Mouse (Mus musculus) CD4-positive helper T cell, adult 2 months (primary cell): Measurements from ENCODE around the gene Cldn10.
A peak's percentile ranks its signal among the peaks of the same experiment; 100 is the strongest.

Experiments
- DNase-seq: peaks from one replicate; pipeline ENCODE4 v3.0.0-alpha.2; 2012; ENCODE audit warnings: low read depth, missing footprints, low spot score

Cldn10 gene

DNA sequence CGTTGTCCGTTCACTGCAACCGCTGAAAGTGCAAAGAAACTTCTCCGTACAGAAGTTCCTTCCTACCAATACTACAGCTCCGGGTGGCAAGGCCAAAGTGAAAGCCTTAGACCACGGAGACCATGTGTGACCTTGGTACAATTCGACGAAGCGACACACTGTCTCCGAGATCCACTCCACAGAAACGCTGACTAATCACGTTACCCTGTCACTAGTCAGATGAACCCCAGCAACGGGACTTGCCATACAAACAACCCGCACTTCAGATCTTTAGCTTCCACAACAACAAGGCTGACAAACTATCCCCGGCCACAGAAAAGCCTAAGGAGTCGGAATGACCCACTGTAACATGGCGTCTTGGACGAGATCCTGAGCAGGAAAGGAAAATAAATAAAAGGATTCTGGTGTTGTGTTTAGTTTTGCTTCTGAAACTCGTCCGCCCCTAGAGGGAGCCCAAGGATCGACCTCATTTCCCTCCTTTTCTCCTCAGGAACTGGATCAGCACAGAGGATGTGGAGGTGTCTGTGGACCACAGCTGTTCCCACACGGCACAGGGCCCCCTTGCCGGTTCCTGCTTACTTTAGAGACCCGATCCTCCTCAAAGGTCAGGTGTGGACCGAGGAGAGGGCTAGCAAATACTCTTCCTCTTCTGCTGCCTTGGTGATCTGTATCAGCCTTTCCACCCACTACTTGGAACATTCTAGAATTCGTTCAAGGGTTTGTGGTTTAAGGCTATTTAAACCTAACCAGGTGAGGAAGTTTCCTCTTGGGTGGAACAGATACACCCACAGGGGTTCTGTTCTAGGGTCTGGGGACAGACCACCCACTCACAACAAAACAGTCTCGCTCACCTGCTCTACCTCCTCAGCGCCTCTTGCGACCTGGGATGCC, 122.9 kb downstream of the Cldn10 start:
- peak; percentile 73 for DNase-seq

DNA sequence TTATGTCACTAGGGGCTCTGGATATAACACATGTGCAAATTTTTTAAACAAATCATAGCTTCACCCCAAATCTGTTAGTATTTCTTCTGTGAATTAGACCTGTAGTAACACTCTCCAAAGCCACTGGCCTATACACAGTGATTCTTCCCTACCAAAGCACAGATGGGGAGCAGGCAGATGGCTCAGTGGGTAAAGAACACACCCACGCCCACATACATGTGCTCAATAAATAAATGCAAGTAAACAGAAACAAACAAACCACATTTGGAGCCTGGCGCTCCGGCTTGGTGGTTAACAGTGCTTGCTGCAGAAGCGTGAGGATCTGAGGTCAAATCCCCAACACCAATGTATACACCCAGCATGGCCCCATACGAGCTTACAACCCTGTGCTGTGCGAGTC, 123.8 kb downstream of the Cldn10 start:
- no peak for DNase-seq

DNA sequence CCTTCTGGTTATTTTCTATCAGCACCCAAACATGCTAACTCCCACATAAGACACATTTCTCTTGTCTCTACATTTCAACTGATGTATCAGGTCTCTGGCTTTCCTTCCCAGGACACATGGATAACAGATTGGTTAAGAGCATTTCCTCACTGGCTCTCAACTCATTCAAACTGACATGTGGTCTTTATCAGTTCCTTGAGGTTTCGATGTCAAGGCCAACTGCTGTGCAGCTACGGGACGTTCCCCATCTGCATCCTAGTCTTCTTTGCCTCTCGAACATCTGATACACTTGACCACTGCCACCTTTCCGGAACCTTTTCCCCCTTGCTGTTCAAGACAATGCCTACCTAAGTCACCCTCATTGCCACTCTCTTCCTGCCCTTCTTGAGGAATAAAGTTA, 125.9 kb downstream of the Cldn10 start:
- no peak for DNase-seq

GRCm38 (mm10) chr14:118919025-118919424, 131.3 kb downstream of the Cldn10 start:
- DNase-seq: peak; percentile 55

GRCm38 (mm10) chr14:118920654-118921053, 132.9 kb downstream of the Cldn10 start:
- peak; percentile 31 for DNase-seq

- DNase-seq: no peak
Observed at GRCm38 (mm10) chr14:118922251-118922650, 134.5 kb downstream of the Cldn10 start.

DNA sequence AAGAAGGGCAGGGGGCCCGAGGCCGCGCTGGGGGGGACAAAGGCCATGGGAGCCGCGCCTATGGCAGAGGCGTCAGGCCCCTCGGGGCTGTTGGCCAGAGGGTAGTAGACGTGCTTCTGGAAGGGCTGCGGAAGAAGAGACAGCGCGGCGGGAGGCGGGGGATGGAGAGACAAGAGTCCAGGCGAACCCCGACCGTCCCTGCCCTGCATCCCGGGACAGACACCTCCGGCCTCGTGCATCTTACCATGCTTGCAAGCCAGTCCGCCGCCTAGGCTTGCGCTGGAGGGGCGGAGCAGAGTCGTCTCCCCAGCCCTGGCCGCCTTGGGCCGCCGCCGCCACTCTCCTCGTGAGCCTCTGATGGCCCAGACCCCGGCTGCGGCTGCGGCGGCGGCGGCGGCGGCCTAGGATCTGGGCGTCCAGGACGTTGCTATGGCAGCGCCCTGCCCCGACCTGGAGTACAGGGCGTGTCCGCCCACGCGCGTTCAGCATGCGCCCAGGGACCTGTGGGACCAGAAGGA, 135.0 kb downstream of the Cldn10 start:
- peak; percentile 46 for DNase-seq
